Mouse (Mus musculus): ENCODE measurements around the gene Cacna1c. TPM values are rescaled to one million over a fixed set of nuclear protein-coding genes. Genes with fewer than 3 reads are reported as not detected.

The Cacna1c gene
- polyA plus RNA-seq, 1 experiment, result 1.3 TPM

DNA sequence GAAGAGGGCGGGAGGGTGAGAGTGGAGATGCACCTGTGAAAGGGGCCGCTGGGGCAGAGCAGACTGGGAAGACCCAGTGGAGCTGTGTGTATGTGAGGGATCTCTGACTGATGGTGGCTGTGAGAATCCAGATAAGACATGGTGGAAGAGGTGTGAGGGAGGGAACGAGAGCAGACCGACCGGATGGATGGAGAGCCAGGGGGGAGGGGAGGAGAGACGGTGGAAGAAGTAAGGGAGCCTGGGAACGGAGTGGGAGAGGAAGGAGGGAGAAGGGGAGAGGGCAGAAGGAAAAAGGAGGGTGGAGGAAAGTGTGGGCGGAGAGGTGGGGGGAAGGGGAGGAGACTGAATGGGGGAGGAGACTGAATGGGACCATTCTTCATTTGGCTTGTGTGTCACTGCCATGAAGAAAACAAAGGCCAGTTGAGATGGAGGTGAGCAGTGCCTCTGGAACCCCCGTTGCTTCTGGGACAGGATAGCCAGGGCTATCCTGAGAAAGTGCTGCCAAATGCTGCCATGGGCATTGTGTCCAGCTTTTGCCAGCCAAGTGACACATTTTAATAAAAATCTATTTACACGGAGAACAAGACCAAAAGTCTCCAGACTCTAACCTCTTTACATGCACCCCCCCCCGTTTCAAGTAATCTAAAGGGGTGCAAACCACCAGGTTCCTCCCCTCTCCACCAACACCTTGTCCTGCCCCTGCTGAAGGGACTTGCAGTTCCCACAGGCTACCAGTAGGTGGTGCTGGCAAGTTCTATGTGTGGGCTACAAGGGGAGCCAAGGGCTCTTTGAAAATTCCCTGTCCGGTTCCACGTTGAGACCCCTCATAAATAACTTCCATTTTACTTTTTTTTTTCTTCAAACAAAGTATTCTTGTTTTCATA lies 273.6 kb downstream of the Cacna1c start:
- peaks cover 6% of the 10 kb centered on the region for H3K4me1 ChIP-seq
- TF ChIP-seq GATA1 (IDR thresholded peaks at IDR 0.05; ENCODE audit: borderline replicate concordance, low read length) (no peak), FLI1 (IDR thresholded peaks at IDR 0.05; ENCODE audit: low read length) (no peak)
- no peaks in the 10 kb centered on the region for H3K36me3 ChIP-seq (replicated peaks; ENCODE audit: low read length)
- no peak overlapping the region for H3K4me3 ChIP-seq (replicated peaks)
- no peaks in the 10 kb centered on the region for H3K9me3 ChIP-seq
- peaks cover 39% of the 10 kb centered on the region for H3K27me3 ChIP-seq (replicated peaks)

DNA sequence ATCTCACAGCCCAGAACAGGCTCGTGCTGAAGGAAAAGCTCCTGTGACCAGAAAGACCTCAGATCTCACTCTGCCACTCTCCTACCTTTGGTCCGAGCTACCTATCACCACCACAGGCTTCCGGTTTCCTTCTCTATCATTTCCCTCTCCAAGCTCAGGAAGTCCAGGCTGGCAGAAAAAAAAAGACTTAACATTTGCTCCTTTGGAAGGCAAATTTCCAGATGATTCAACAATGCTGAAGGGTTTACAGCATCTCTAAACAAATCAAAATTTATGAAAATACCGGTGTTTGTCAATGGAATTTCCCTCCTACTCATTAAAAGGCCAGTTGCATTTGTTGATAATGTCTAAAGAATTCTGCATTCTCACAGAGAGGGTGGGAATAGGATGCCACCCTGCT lies 288.0 kb downstream of the Cacna1c start:
- Histone ChIP-seq H3K4me1 (0 out of 2 replicates have a peak, but pooled peaks cover 5% of the 10 kb centered on the region), H3K4me3 (replicated peaks) (no peak overlapping the region), H3K27me3 (replicated peaks) (peaks cover 19% of the 10 kb centered on the region), H3K36me3 (replicated peaks; ENCODE audit: low read length) (no peaks in the 10 kb centered on the region), H3K9me3 (peaks cover 22% of the 10 kb centered on the region)
- TF ChIP-seq GATA1 (IDR thresholded peaks at IDR 0.05; ENCODE audit: borderline replicate concordance, low read length) (no peak), FLI1 (IDR thresholded peaks at IDR 0.05; ENCODE audit: low read length) (no peak)

DNA sequence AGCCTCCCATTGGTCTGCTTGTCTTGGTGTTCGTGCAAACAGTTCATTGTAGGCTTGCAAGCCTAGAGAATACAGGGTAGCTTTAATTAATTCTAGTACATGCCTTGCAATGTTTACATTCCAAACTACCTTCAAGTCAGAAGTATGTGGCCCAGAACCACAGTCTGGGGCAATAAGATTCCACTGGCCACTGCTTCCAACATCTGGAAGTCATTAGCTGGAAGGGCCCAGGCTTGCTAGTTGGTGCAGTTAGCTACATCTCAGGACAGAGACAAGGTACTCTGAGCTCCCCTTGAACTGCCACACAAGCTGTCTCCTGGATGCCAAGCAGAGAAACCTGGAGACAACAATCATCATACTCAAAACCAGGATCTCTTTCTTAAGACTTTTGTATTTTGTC lies 288.5 kb downstream of the Cacna1c start:
- H3K36me3 ChIP-seq (replicated peaks; ENCODE audit: low read length), result no peaks in the 10 kb centered on the region
- peaks cover 22% of the 10 kb centered on the region for H3K9me3 ChIP-seq
- TF ChIP-seq FLI1 (IDR thresholded peaks at IDR 0.05; ENCODE audit: low read length), result no peak
- no peak for TF ChIP-seq GATA1 (IDR thresholded peaks at IDR 0.05; ENCODE audit: borderline replicate concordance, low read length)
- H3K4me1 ChIP-seq, result 0 out of 2 replicates have a peak, but pooled peaks cover 5% of the 10 kb centered on the region
- no peak overlapping the region for H3K4me3 ChIP-seq (replicated peaks)
- peaks cover 19% of the 10 kb centered on the region for H3K27me3 ChIP-seq (replicated peaks)

DNA sequence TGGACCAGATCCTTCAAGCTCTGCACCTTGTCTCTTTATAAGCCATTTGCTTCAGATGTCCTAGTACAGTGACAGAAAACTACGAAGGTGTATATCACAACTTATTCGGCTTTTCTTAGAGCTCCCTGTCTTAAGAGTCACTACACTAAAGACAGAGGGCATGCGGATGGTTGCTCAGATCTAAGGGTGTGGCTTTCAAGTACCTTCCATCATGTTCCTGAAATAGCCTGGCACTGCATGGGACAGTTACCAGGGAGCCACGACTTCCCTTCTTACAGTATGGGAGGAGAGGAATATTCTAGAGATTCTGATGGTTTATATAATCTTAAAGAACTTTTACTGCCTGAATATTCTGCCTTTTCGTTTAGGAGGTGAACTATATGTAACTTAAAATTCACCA lies 289.3 kb downstream of the Cacna1c start:
- 0 out of 2 replicates have a peak, but pooled peaks cover 5% of the 10 kb centered on the region for H3K4me1 ChIP-seq
- H3K9me3 ChIP-seq, result peaks cover 22% of the 10 kb centered on the region
- TF ChIP-seq FLI1 (IDR thresholded peaks at IDR 0.05; ENCODE audit: low read length), result no peak
- no peak for TF ChIP-seq GATA1 (IDR thresholded peaks at IDR 0.05; ENCODE audit: borderline replicate concordance, low read length)
- H3K27me3 ChIP-seq (replicated peaks), result peaks cover 21% of the 10 kb centered on the region
- no peak overlapping the region for H3K4me3 ChIP-seq (replicated peaks)
- no peaks in the 10 kb centered on the region for H3K36me3 ChIP-seq (replicated peaks; ENCODE audit: low read length)

DNA sequence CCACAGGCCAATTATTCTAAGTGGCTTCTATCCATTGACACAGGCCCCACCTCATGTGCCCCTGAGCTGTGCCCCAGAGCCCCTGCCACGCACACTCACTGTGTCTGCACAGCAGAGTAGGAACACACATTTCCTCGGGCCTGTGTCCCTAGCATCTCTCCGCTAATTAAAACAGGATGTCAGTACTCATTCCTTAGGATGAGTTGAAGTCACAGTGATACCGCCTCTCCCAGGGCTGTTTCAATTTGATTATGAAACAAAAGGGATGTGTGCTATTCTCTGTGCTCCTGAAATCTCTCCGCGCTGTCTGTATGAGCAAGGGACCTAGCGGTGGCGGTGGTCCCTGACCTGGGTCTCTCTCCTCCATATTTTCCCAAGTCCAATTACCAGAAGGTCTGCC lies 296.5 kb downstream of the Cacna1c start:
- no peak overlapping the region for H3K4me3 ChIP-seq (replicated peaks)
- peaks cover 6% of the 10 kb centered on the region for H3K4me1 ChIP-seq
- no peaks in the 10 kb centered on the region for H3K36me3 ChIP-seq (replicated peaks; ENCODE audit: low read length)
- H3K27me3 ChIP-seq (replicated peaks), result peaks cover 28% of the 10 kb centered on the region
- no peaks in the 10 kb centered on the region for H3K9me3 ChIP-seq
- TF ChIP-seq GATA1 (IDR thresholded peaks at IDR 0.05; ENCODE audit: borderline replicate concordance, low read length), result no peak
- TF ChIP-seq FLI1 (IDR thresholded peaks at IDR 0.05; ENCODE audit: low read length), result no peak

DNA sequence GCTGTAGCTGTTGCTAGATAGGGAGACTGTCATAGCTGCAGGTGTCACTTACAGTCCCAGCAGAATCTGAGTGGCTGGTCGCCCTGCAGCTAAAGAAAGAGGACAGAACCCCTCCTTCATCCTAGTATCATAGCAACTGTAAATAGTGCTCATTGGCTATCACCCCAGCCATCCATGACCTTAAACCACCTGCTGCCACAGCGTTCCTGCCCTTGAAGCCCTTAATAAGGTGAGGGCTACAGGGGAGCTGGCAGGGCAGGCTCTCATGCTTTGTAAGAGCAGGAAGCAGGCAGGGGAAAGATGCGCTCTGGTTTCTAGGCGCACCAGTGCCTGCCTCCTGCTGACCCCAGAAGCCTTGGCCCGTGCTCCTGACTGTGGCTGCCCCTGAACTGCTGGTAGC lies 299.1 kb downstream of the Cacna1c start:
- Histone ChIP-seq H3K4me3 (replicated peaks) (no peak overlapping the region), H3K27me3 (replicated peaks) (peaks cover 44% of the 10 kb centered on the region), H3K4me1 (peaks cover 6% of the 10 kb centered on the region), H3K36me3 (replicated peaks; ENCODE audit: low read length) (no peaks in the 10 kb centered on the region), H3K9me3 (no peaks in the 10 kb centered on the region)
- TF ChIP-seq GATA1 (IDR thresholded peaks at IDR 0.05; ENCODE audit: borderline replicate concordance, low read length) (no peak), FLI1 (IDR thresholded peaks at IDR 0.05; ENCODE audit: low read length) (no peak)

DNA sequence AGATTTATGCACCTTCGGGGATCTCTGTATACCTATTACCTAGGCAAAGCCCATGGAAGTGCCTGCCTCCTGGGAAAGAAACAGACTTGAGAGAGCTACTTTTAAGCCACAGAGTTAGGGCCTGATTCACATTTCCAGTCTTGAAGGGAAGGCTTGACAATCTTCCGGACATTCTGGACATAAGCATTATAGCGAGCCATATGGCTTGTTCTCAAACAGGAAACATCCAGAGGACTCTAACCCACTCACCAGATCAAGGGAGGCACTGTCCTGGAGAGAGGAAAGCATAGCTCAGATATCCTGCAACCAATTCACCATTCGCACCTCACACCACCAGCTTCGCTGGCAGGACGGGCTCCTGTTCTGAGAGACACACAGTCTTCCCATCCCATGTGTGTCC lies 302.2 kb downstream of the Cacna1c start:
- H3K4me1 ChIP-seq, result peaks cover 10% of the 10 kb centered on the region
- no peak overlapping the region for H3K4me3 ChIP-seq (replicated peaks)
- H3K9me3 ChIP-seq, result no peaks in the 10 kb centered on the region
- TF ChIP-seq FLI1 (IDR thresholded peaks at IDR 0.05; ENCODE audit: low read length) (no peak), GATA1 (IDR thresholded peaks at IDR 0.05; ENCODE audit: borderline replicate concordance, low read length) (no peak)
- peaks cover 40% of the 10 kb centered on the region for H3K27me3 ChIP-seq (replicated peaks)
- no peaks in the 10 kb centered on the region for H3K36me3 ChIP-seq (replicated peaks; ENCODE audit: low read length)

DNA sequence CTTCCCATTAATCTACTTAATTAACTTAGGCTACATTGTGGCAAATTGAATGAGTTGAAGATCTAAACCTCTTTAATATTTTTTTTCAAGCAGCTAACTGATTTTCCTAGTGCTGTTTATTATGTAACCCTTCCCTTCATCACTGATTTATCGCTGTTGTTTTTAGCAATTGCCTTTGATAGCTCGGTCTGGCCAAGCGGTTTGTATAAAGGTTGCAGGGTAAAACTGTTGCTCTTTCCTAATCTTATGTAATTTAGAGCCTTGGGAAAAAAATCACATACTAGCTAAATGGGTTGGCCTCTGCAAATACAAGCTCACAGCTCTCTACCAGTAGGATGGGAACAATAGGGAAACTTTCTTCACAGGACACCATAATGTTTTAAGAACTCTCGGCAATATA lies 306.8 kb downstream of the Cacna1c start:
- Histone ChIP-seq H3K9me3 (no peaks in the 10 kb centered on the region), H3K4me3 (replicated peaks) (no peak overlapping the region), H3K36me3 (replicated peaks; ENCODE audit: low read length) (no peaks in the 10 kb centered on the region), H3K27me3 (replicated peaks) (peaks cover 41% of the 10 kb centered on the region), H3K4me1 (0 out of 2 replicates have a peak, but pooled peaks cover 4% of the 10 kb centered on the region)
- TF ChIP-seq FLI1 (IDR thresholded peaks at IDR 0.05; ENCODE audit: low read length) (no peak), GATA1 (IDR thresholded peaks at IDR 0.05; ENCODE audit: borderline replicate concordance, low read length) (no peak)

DNA sequence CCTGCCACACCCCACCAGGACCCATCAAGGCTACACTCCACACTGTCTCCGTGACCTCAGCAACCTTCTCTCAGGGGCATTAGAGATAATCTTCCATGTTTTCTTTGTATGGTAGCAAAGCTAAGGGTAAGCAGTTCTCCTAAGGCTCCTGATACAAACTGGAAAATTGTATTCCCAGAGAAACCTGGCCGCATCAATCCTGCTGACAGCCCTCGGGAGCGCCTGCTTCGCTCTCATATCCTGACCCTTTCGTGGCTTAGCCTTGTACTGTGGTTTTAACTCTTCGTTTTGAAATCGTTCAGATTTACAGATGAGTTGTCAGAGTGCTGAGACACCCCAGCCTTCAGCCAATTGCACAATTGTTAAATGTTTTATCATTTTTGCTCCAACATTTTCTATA lies 309.2 kb downstream of the Cacna1c start:
- Histone ChIP-seq H3K4me3 (replicated peaks) (no peak overlapping the region), H3K4me1 (0 out of 2 replicates have a peak, but pooled peaks cover 4% of the 10 kb centered on the region), H3K9me3 (no peaks in the 10 kb centered on the region), H3K27me3 (replicated peaks) (peaks cover 27% of the 10 kb centered on the region), H3K36me3 (replicated peaks; ENCODE audit: low read length) (no peaks in the 10 kb centered on the region)
- no peak for TF ChIP-seq GATA1 (IDR thresholded peaks at IDR 0.05; ENCODE audit: borderline replicate concordance, low read length)
- no peak for TF ChIP-seq FLI1 (IDR thresholded peaks at IDR 0.05; ENCODE audit: low read length)

DNA sequence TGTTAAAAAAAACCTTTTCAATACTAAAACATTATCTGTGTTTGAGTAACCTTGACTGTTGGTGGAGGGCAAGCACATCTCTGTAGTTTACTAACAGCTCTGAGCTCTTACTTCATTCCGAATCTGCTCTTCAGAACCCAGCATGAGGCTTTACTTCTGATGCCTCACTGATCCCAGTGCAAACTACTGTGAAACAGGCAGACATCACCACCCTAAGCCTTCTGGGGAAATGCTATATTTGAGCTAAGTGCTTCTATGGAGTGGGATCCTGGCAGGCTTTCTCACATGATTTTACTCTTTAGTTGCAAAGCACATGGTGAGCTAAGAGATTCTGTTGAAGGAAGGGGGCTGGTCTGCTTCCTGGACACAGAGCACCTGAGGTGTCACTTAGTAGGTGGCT lies 311.3 kb downstream of the Cacna1c start:
- TF ChIP-seq GATA1 (IDR thresholded peaks at IDR 0.05; ENCODE audit: borderline replicate concordance, low read length) (no peak), FLI1 (IDR thresholded peaks at IDR 0.05; ENCODE audit: low read length) (no peak)
- no peak overlapping the region for H3K4me3 ChIP-seq (replicated peaks)
- H3K36me3 ChIP-seq (replicated peaks; ENCODE audit: low read length), result no peaks in the 10 kb centered on the region
- H3K9me3 ChIP-seq, result no peaks in the 10 kb centered on the region
- no peaks in the 10 kb centered on the region for H3K4me1 ChIP-seq
- H3K27me3 ChIP-seq (replicated peaks), result peaks cover 28% of the 10 kb centered on the region

All from megakaryocyte, embryonic 14.5 days (primary cell).